Mouse (Mus musculus) testis, adult 2 months (tissue): ENCODE measurements at regions not wholly inside any gene's neighbourhood (a gene's known extent, or its start where the extent isn't known, plus 50 kb on each side); places are given as distances from the start of the nearest gene placed in this dataset.

ENCODE experiments used
- CTCF ChIP-seq: fragments of 200-500 bp; IDR thresholded peaks from 2 replicates; pipeline ENCODE4 v1.5.1; 2012; ENCODE audit warnings: low read depth, mild to moderate bottlenecking, inconsistent platforms, low read length, moderate library complexity; ENCODE audit not compliant: control insufficient read depth, insufficient read depth, insufficient replicate concordance
- POLR2A ChIP-seq: fragments of 200-500 bp; IDR thresholded peaks from 2 replicates; pipeline ENCODE4 v1.6.1; 2012; ENCODE audit warnings: low read depth, mild to moderate bottlenecking, inconsistent platforms, low read length, moderate library complexity; ENCODE audit not compliant: control insufficient read depth

DNA sequence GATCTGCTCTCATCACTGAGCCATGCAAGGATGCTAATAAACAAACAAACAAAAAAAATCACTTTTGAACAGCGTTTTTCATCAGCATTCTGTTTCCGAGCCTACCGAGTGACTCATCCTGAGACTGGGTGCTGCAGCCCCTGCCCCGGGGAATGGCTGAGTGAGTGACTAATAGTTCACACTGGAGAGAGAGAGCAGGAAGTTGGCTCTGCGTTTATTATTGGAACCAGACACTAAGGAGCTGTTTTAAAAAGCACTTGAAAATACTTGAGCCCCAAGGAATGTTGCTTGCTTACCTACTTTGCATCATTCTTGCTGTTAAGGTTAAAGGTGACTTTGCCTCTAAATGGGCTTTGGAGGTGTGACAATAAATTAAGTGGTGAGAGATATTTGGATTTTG lies 240.6 kb upstream of the Fn1 start:
- TF ChIP-seq CTCF: no peak
- TF ChIP-seq POLR2A: no peak
